Mouse (Mus musculus): ENCODE measurements at regions not wholly inside any gene's neighbourhood (a gene's known extent, or its start where the extent isn't known, plus 50 kb on each side); places are given as distances from the start of the nearest gene placed in this dataset.

DNA sequence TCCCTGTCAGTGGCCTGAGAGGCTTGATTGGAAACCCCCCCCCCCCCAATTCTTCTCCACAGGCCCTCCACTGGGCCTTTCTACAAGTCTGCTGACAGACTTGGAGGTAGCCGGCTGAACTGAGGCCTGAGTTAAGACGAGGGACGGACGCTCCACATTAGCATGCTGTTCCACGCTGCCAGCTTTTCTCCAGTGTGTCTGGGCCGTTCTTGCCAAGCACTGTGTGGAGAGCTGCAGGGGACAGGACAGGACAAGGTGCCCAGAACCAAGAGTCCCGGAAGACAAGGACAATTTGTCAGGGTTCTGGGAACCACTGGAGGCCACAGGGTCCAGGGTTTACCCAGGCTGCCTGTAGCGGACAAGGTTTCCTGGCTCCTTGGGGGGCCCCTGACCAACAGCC is 261.9 kb downstream of the Bcor start:
- TF ChIP-seq CTCF (IDR thresholded peaks at IDR 0.05; ENCODE audit: low read depth), result no peak
- TF ChIP-seq EP300 (IDR thresholded peaks at IDR 0.05; ENCODE audit: low read depth), result no peak

All from liver, embryonic 14.5 days (tissue).